Mouse (Mus musculus) olfactory bulb, adult 2 months (tissue): ENCODE results near the gene Gm4559. TPM values are rescaled to one million over a fixed set of nuclear protein-coding genes. Genes with fewer than 3 reads are reported as not detected.
"Not testable (repeated sequence)": the region's sequence is repeated elsewhere in the genome, so short reads cannot be mapped to it uniquely, and the experiment has no call there.

ENCODE experiments used
- H3K27ac ChIP-seq: fragments of 200-500 bp; 2 replicates; pipeline ENCODE4 v1.5.1; 2012; ENCODE audit warnings: low read depth, low read length; ENCODE audit not compliant: insufficient read depth
- H3K4me1 ChIP-seq: fragments of 200-500 bp; 2 replicates; pipeline ENCODE4 v1.6.1; 2012; ENCODE audit warnings: low read length; ENCODE audit not compliant: control insufficient read depth, insufficient read depth
- H3K4me3 ChIP-seq: fragments of 200-500 bp; 2 replicates; pipeline ENCODE4 v1.5.1; 2012; ENCODE audit warnings: mild to moderate bottlenecking, low read depth, low read length, moderate library complexity; ENCODE audit not compliant: insufficient read depth
- CTCF ChIP-seq: fragments of 200-500 bp; IDR thresholded peaks from 2 replicates; pipeline ENCODE4 v1.5.1; 2012; ENCODE audit warnings: low read depth, mild to moderate bottlenecking, low read length, moderate library complexity; ENCODE audit not compliant: insufficient read depth
- POLR2A ChIP-seq: fragments of 200-500 bp; IDR thresholded peaks from 2 replicates; pipeline ENCODE4 v1.6.1; 2012; ENCODE audit warnings: mild to moderate bottlenecking, low read depth, low read length, moderate library complexity; ENCODE audit not compliant: insufficient read depth
- WGBS: fragments of 180-500 bp; shearing (Covaris S2); methylation state at CpG from one replicate; pipeline ENCODE4 v1.1.7; 2018; 5-methylcytosine and 5-hydroxymethylcytosine counted together
- polyA plus RNA-seq: library from polyadenylated mRNA; stranded (reverse); fragments of >200 nt; gene quantifications from 2 replicates; pipeline ENCODE4 v1.2.4, GENCODE M21; 2012; ENCODE audit warnings: low replicate concordance; ENCODE audit not compliant: missing spikeins, insufficient read depth, insufficient read length

The Gm4559 gene
- polyA plus RNA-seq, 1 experiment: not detected

GRCm38 (mm10) chr7:142278183-142278582 is 4.0 kb upstream of the Gm4559 start:
- TF ChIP-seq CTCF: peak; percentile 24; the same call in 1 of the 2 replicates
- not testable (repeated sequence) for H3K4me3 ChIP-seq, H3K27ac ChIP-seq, H3K4me1 ChIP-seq
- 0% methylated on average over 3 of the region's 3 CpGs for WGBS

GRCm38 (mm10) chr7:142258254-142258653 is 15.9 kb downstream of the Gm4559 start, which contains the start of gene Gm2431:
TSS of gene Gm2431 (minus strand) at chr7:142258354.
- 69% methylated on average over 1 of the region's 1 CpGs for WGBS
- not testable (repeated sequence) for H3K4me1 ChIP-seq, H3K27ac ChIP-seq, H3K4me3 ChIP-seq

DNA sequence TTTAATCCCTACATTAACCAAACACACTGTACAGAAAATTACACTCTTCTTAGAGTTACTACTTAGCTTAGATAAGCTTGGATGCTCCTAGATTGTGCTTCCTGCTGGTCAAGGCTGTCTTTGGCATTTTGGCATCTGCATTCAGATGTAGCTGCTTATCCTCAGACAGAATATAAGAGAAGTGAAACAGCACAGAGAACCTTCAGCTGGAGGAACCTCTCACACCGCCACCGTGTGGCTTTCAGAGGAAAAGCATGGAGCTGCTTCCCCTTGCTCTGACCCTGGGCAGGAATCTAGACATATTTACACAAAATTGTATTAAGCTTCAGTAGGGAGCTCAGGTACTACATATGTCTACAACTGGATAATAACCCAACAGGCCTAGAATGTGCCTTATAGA is 18.6 kb downstream of the Gm4559 start:
- H3K4me1 ChIP-seq: no peaks in the 10 kb centered on the region
- WGBS: 2% methylated on average over 2 of the region's 2 CpGs
- TF ChIP-seq POLR2A: no peak
- peak; percentile 34; the same call in 1 of the 2 replicates for TF ChIP-seq CTCF
- H3K27ac ChIP-seq: no peak overlapping the region
- no peak overlapping the region for H3K4me3 ChIP-seq

DNA sequence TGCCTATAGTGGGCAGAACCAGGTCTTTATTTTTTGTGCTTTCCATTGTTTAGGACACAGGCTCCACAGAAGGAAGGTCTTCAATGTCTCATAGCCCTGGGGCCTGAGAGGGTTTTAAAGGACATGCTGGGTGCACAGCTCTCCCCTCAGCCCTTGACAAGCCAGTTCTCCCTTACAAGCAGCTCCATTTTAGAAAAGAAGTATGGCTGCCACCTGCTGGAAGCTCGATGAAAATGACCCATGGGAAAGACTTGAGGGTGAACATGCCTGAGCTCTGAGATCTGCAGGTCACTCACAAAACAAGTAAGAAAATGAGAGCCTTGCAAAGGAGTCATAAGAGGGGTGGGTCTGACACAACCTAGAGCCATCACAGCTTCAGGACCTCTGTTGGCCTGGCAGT is 24.3 kb downstream of the Gm4559 start:
- 0% methylated on average over 1 of the region's 1 CpGs for WGBS
- Histone ChIP-seq H3K4me3 (no peak overlapping the region), H3K4me1 (no peaks in the 10 kb centered on the region), H3K27ac (no peak overlapping the region)
- no peak for TF ChIP-seq CTCF
- TF ChIP-seq POLR2A: no peak

GRCm38 (mm10) chr7:142240978-142241377 is 33.2 kb downstream of the Gm4559 start, which contains the start of gene Gm40460:
TSS of gene Gm40460 (minus strand) at chr7:142241078.
- Histone ChIP-seq H3K27ac (no peak within 1 kb of the TSS), H3K4me3 (no peak within 1 kb of the TSS), H3K4me1 (no peaks in the 10 kb centered on the region)
- WGBS: 56% methylated on average over 2 of the region's 2 CpGs
- TF ChIP-seq CTCF: no peak
- no peak for TF ChIP-seq POLR2A

- no peak for TF ChIP-seq CTCF
- no peak for TF ChIP-seq POLR2A
These were observed 42.6 kb downstream of the Gm4559 start for GRCm38 (mm10) chr7:142231540-142231939.

DNA sequence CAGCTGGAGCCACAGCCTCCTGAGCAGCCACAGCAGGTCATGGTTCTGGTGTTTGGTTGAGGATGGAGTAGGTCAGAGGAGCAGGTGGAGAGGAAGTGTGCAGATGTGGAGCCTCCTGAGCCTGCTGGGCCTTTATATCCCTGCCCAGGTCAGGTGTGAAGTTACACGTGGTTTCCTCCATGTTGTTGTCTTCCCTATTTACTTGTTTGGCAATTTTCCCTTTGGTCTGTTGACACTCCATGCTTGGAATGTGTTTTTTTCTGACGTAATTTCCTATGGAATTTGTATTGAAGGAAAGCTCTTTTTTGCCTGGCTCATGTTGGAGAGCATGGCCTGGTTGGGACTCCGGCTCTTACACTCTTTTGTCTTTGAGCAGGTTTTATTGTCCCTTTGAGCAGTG is 44.3 kb downstream of the Gm4559 start, which contains the start of gene Krtap5-5:
Gene Krtap5-5, minus strand, starts transcription at position 101 of the 400 bp plus-strand sequence.
- not testable (repeated sequence) for H3K4me1 ChIP-seq, H3K4me3 ChIP-seq, H3K27ac ChIP-seq
- whole genome bisulfite sequencing: 62% methylated on average over 3 of the region's 3 CpGs

More at GRCm38 (mm10) chr7:142231540-142231939, 42.6 kb downstream of the Gm4559 start:
- no peaks in the 10 kb centered on the region for H3K4me1 ChIP-seq
- no peak overlapping the region for H3K27ac ChIP-seq
- 38% methylated on average over 1 of the region's 1 CpGs for WGBS
- no peak overlapping the region for H3K4me3 ChIP-seq

DNA sequence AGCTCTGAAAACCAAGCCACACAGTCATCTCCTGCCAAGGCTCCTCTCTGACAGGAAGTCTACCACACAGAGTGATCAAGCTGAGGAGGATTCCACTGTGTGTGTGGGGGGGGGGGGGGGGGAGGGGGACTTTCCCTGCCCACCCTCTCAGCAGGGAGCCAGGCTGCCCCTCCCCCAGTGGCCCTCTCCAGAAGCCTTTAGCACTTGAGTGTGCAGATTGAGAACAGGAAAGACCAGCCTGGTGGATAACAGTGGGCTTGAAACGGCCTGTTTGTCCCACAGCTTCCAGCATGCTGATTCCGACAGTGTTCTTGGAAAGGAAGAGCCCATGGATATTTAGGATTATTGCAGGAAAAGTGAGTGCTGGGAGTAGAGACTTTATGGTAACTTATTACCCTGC is 49.6 kb downstream of the Gm4559 start:
- Histone ChIP-seq H3K4me1 (no peaks in the 10 kb centered on the region), H3K4me3 (no peak overlapping the region), H3K27ac (no peak overlapping the region)
- no peak for TF ChIP-seq POLR2A
- TF ChIP-seq CTCF: no peak
- 72% methylated on average over 2 of the region's 2 CpGs for WGBS

Other genes starting within 250 kb of the Gm4559 start
- not detected in 2 replicates for gene Mob2, start 213.3 kb downstream of the Gm4559 start, polyA plus RNA-seq
- not detected in 2 replicates for gene Dusp8, start 178.5 kb downstream of the Gm4559 start, polyA plus RNA-seq
- not detected in 2 replicates for gene Gm45618, start 153.6 kb downstream of the Gm4559 start, polyA plus RNA-seq
- not detected in 2 replicates for gene Gm39115, start 138.3 kb downstream of the Gm4559 start, polyA plus RNA-seq
- gene Gm45337, start 129.8 kb downstream of the Gm4559 start, polyA plus RNA-seq: not detected in 2 replicates
- not detected in 2 replicates for gene Gm29735, start 117.2 kb downstream of the Gm4559 start, polyA plus RNA-seq
- not detected in 2 replicates for gene Gm4553, start 108.6 kb downstream of the Gm4559 start, polyA plus RNA-seq
- not detected in 2 replicates for gene Krtap5-2, start 98.4 kb downstream of the Gm4559 start, polyA plus RNA-seq
- not detected in 2 replicates for gene Gm10153, start 84.0 kb downstream of the Gm4559 start, polyA plus RNA-seq
- gene Krtap5-3, start 73.0 kb downstream of the Gm4559 start, polyA plus RNA-seq: not detected in 2 replicates
- not detected in 2 replicates for gene Gm7579, start 62.5 kb downstream of the Gm4559 start, polyA plus RNA-seq
- not detected in 2 replicates for gene Krtap5-5, start 44.4 kb downstream of the Gm4559 start, polyA plus RNA-seq
- gene Gm40460, start 33.3 kb downstream of the Gm4559 start, polyA plus RNA-seq: not detected in 2 replicates
- not detected in 2 replicates for gene Gm2431, start 16.0 kb downstream of the Gm4559 start, polyA plus RNA-seq
- not detected in 2 replicates for gene Krtap5-1, start 22.8 kb upstream of the Gm4559 start, polyA plus RNA-seq
- not detected in 2 replicates for gene Krtap5-4, start 29.2 kb upstream of the Gm4559 start, polyA plus RNA-seq
- gene Ifitm10, start 99.4 kb upstream of the Gm4559 start, polyA plus RNA-seq: not detected in 2 replicates
- gene Gm49369, start 108.3 kb upstream of the Gm4559 start, polyA plus RNA-seq: not detected in 2 replicates
- 266 and 290 TPM in 2 replicates for gene Ctsd, start 113.7 kb upstream of the Gm4559 start, polyA plus RNA-seq
- gene Syt8, start 160.5 kb upstream of the Gm4559 start, polyA plus RNA-seq: not detected in 2 replicates
- gene Tnni2, start 167.4 kb upstream of the Gm4559 start, polyA plus RNA-seq: not detected in 2 replicates
- not detected in 2 replicates for gene Lsp1, start 186.4 kb upstream of the Gm4559 start, polyA plus RNA-seq
- not detected in 2 replicates for gene Tnnt3, start 224.5 kb upstream of the Gm4559 start, polyA plus RNA-seq